Mouse (Mus musculus) C2C12 (cell line): ENCODE measurements around the gene Ctnna2.

ENCODE experiments used
- CTCF ChIP-seq: IDR thresholded peaks from one replicate; pipeline ENCODE4 v1.5.1; 2011; ENCODE audit not compliant: control insufficient read depth, insufficient read depth, insufficient read length
- MAX ChIP-seq: IDR thresholded peaks from one replicate; pipeline ENCODE4 v1.6.1; 2011; ENCODE audit warnings: mild to moderate bottlenecking, control low read depth
- MYOD1 ChIP-seq: IDR thresholded peaks from one replicate; pipeline ENCODE4 v1.6.1; 2011; ENCODE audit warnings: low read depth; ENCODE audit not compliant: control insufficient read depth, insufficient read length
- USF1 ChIP-seq: IDR thresholded peaks from one replicate; pipeline ENCODE4 v1.6.1; 2011; ENCODE audit warnings: low read depth, mild to moderate bottlenecking, control low read depth, moderate library complexity

GRCm38 (mm10) chr6:76964998-76965432 is 1014.5 kb downstream of the Ctnna2 start:
- TF ChIP-seq USF1 (no peak), CTCF (no peak), MYOD1 (no peak), MAX (no peak)
